Comparison of ENCODE assay signal across 9 mouse cellular contexts in genomic region chr4:142856626-142857025, GRCm38 (mm10).
A peak's percentile ranks its signal among the peaks of the same experiment; 100 is the strongest.
DNase-seq lines count a peak whose midpoint lies in the region; ATAC-seq lines count a peak whose summit lies in the region.
"Had no signal": no experiment of that assay in that cellular context is flagged by ENCODE, and none has a peak within 500 bp of the region (broad histone marks: within the 10 kb centered on the region; RNA-seq: fewer than 3 reads in every experiment).

No protein-coding gene starts in this region.

- no peak overlapping the region for H3K4me2 ChIP-seq in forebrain, embryonic 15.5 days (replicated peaks)
- no peak overlapping the region for H3K4me2 ChIP-seq in forebrain, embryonic 12.5 days
- no peak overlapping the region for H3K4me2 ChIP-seq in midbrain, embryonic 16.5 days (ENCODE audit: low read length)
- no peak overlapping the region for H3K4me2 ChIP-seq in heart, embryonic 12.5 days
- H3K4me2 ChIP-seq: midbrain, embryonic 12.5 days had no signal

- no peak for DNase-seq in midbrain, embryonic 10.5 days (ENCODE audit: low spot score)
- peak; percentile 97 for DNase-seq in left cerebral cortex, postnatal 4 days
- DNase-seq in thymus, adult 18-20 months: no peak

- intact Hi-C loops in left cerebral cortex, postnatal 4 days (cut with DNase I): no loop called here

- peaks cover 12% of the 10 kb centered on the region for H3K4me1 ChIP-seq in forebrain, embryonic 15.5 days
- no peaks in the 10 kb centered on the region for H3K4me1 ChIP-seq in forebrain, embryonic 12.5 days
- H3K4me1 ChIP-seq in midbrain, embryonic 16.5 days (ENCODE audit: control insufficient read depth, insufficient read depth, low read length): peaks cover 5% of the 10 kb centered on the region; the same call in 1 of the 2 replicates
- no peaks in the 10 kb centered on the region for H3K4me1 ChIP-seq in midbrain, embryonic 10.5 days
- H3K4me1 ChIP-seq in heart, embryonic 12.5 days (replicated peaks): no peaks in the 10 kb centered on the region
- H3K4me1 ChIP-seq: midbrain, embryonic 12.5 days had no signal

- WGBS in forebrain, embryonic 15.5 days: 32% methylated on average over 6 of the region's 6 CpGs
- WGBS in forebrain, embryonic 12.5 days: 83% methylated on average over 6 of the region's 6 CpGs
- WGBS in midbrain, embryonic 16.5 days: 59% methylated on average over 6 of the region's 6 CpGs
- WGBS in midbrain, embryonic 10.5 days: 81% methylated on average over 6 of the region's 6 CpGs
- WGBS in heart, embryonic 12.5 days: 63% methylated on average over 6 of the region's 6 CpGs

- no peaks in the 10 kb centered on the region for H3K9me3 ChIP-seq in forebrain, embryonic 15.5 days
- no peaks in the 10 kb centered on the region for H3K9me3 ChIP-seq in forebrain, embryonic 12.5 days
- no peaks in the 10 kb centered on the region for H3K9me3 ChIP-seq in midbrain, embryonic 16.5 days (replicated peaks; ENCODE audit: control insufficient read depth, low read length, poor library complexity, severe bottlenecking)
- H3K9me3 ChIP-seq in midbrain, embryonic 10.5 days (replicated peaks): no peaks in the 10 kb centered on the region
- H3K9me3 ChIP-seq in heart, embryonic 12.5 days (replicated peaks): no peaks in the 10 kb centered on the region
- H3K9me3 ChIP-seq: midbrain, embryonic 12.5 days had no signal

- no peaks in the 10 kb centered on the region for H3K27me3 ChIP-seq in forebrain, embryonic 15.5 days
- no peaks in the 10 kb centered on the region for H3K27me3 ChIP-seq in forebrain, embryonic 12.5 days
- no peaks in the 10 kb centered on the region for H3K27me3 ChIP-seq in midbrain, embryonic 16.5 days (ENCODE audit: control insufficient read depth, insufficient read depth, low read depth, low read length)
- H3K27me3 ChIP-seq in midbrain, embryonic 10.5 days (ENCODE audit: low read depth, poor library complexity, severe bottlenecking): no peaks in the 10 kb centered on the region
- no peaks in the 10 kb centered on the region for H3K27me3 ChIP-seq in heart, embryonic 12.5 days (replicated peaks)
- H3K27me3 ChIP-seq: midbrain, embryonic 12.5 days had no signal

- peak; percentile 70; the same call in 1 of the 2 replicates for ATAC-seq in forebrain, embryonic 15.5 days (replicated peaks)
- ATAC-seq in forebrain, embryonic 12.5 days (ENCODE audit: low FRiP score): no peak
- peak; percentile 36; the same call in 1 of the 2 replicates for ATAC-seq in midbrain, embryonic 16.5 days
- peak; percentile 53; the same call in 1 of the 2 replicates for ATAC-seq in heart, embryonic 12.5 days (ENCODE audit: insufficient number of reproducible peaks, low FRiP score)
- ATAC-seq in megakaryocyte progenitor cell, adult 5-6 weeks (replicated peaks; ENCODE audit: poor library complexity): no peak

- H3K27ac ChIP-seq in forebrain, embryonic 15.5 days (replicated peaks): 0 out of 2 replicates have a peak overlapping the region, but pooled peaks have one; percentile 46
- H3K27ac ChIP-seq in forebrain, embryonic 12.5 days: no peak overlapping the region
- no peak overlapping the region for H3K27ac ChIP-seq in midbrain, embryonic 16.5 days (ENCODE audit: low read length)
- no peak overlapping the region for H3K27ac ChIP-seq in midbrain, embryonic 10.5 days (replicated peaks)
- H3K27ac ChIP-seq in heart, embryonic 12.5 days (ENCODE audit: poor library complexity, severe bottlenecking): no peak overlapping the region
- H3K27ac ChIP-seq: midbrain, embryonic 12.5 days had no signal

- no peaks in the 10 kb centered on the region for H3K36me3 ChIP-seq in forebrain, embryonic 15.5 days
- H3K36me3 ChIP-seq in forebrain, embryonic 12.5 days (replicated peaks): no peaks in the 10 kb centered on the region
- H3K36me3 ChIP-seq in midbrain, embryonic 16.5 days (ENCODE audit: control insufficient read depth, insufficient read depth, low read length): no peaks in the 10 kb centered on the region
- no peaks in the 10 kb centered on the region for H3K36me3 ChIP-seq in midbrain, embryonic 10.5 days
- H3K36me3 ChIP-seq in heart, embryonic 12.5 days: no peaks in the 10 kb centered on the region
- H3K36me3 ChIP-seq: midbrain, embryonic 12.5 days had no signal

- no peak overlapping the region for H3K4me3 ChIP-seq in forebrain, embryonic 15.5 days
- H3K4me3 ChIP-seq in forebrain, embryonic 12.5 days (replicated peaks): no peak overlapping the region
- no peak overlapping the region for H3K4me3 ChIP-seq in midbrain, embryonic 16.5 days (ENCODE audit: low read depth, low read length)
- H3K4me3 ChIP-seq in midbrain, embryonic 10.5 days: no peak overlapping the region
- no peak overlapping the region for H3K4me3 ChIP-seq in heart, embryonic 12.5 days
- H3K4me3 ChIP-seq: midbrain, embryonic 12.5 days had no signal

- no peak overlapping the region for H3K9ac ChIP-seq in forebrain, embryonic 15.5 days (replicated peaks)
- no peak overlapping the region for H3K9ac ChIP-seq in forebrain, embryonic 12.5 days
- H3K9ac ChIP-seq in midbrain, embryonic 16.5 days (ENCODE audit: low read depth, low read length): no peak overlapping the region
- no peak overlapping the region for H3K9ac ChIP-seq in heart, embryonic 12.5 days
- H3K9ac ChIP-seq: midbrain, embryonic 12.5 days had no signal

Comparison
In these comparisons a context has a peak if more than half of its experiments do, and no peak if none do; other contexts are left out.
1. ATAC-seq: peak in forebrain, embryonic 15.5 days (single experiment), midbrain, embryonic 16.5 days (single experiment) and heart, embryonic 12.5 days (single experiment); none in forebrain, embryonic 12.5 days (single experiment) and megakaryocyte progenitor cell, adult 5-6 weeks (single experiment).